Mouse (Mus musculus): ENCODE results near the gene Coq2. TPM values are rescaled to one million over a fixed set of nuclear protein-coding genes. Genes with fewer than 3 reads are reported as not detected.

Coq2 gene
- polyA plus RNA-seq, 1 experiment from 2014 or later, result 49.6 TPM

DNA sequence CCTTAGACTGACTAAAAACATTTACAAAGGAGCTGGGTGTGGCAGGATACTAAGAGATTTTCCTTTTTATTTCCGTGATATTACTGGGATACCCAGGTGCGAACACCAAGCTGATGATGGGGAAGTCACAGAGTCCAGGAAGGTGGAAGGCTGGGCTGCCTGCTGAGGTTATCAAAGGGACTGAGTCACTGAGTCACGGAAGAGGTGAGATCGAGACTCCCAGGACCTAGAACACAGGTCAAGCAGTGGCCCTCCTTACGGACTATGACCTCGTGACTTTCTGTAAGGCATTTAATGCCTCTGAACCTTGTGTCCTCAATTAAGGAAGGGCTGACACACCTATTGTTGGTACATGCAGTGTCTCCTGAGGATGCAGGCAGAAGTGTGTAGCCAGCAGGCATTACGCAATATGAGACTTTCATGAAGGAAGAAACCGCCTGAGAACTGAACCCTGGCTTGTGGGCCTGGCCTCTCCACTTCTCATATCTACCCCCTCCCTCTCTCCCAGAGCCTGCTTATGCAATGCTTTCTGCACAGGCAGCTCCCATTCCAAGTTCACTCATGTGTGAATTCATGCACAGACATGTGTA is 42.3 kb downstream of the Coq2 start:
- Histone ChIP-seq H3K27ac (ENCODE audit: low read depth, low read length) (no peak overlapping the region), H3K4me2 (ENCODE audit: low read length) (no peak overlapping the region), H3K36me3 (ENCODE audit: control insufficient read depth, insufficient read depth, low read length) (no peaks in the 10 kb centered on the region), H3K27me3 (replicated peaks; ENCODE audit: control insufficient read depth, insufficient read depth, low read length) (no peaks in the 10 kb centered on the region), H3K9ac (ENCODE audit: low read depth, low read length) (no peak overlapping the region), H3K9me3 (ENCODE audit: control insufficient read depth, low read length) (no peaks in the 10 kb centered on the region), H3K4me3 (ENCODE audit: low read length) (no peak overlapping the region), H3K4me1 (ENCODE audit: control insufficient read depth, insufficient read depth, low read depth, low read length) (no peaks in the 10 kb centered on the region)
- WGBS, result 90% methylated on average over 8 of the region's 8 CpGs
- no peak for ATAC-seq

DNA sequence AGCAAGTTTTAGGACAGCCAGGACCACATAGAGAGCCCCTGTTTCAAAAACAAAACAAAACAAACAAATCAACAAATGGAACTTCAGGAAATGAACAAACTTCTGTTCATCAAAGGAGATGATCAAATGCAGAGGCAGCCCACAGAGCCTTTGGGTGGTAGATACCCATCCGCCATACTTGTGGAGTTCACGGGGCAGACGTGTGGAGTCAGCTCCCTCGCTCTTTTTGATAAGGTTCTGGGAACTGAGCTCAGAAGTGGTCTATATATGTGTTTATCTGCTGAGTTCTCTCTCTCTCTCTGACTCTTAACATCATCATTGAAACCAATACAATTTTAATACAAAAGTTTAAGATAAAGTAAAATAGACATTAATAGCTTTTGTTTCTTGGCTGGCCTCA is 46.1 kb downstream of the Coq2 start:
- Histone ChIP-seq H3K4me2 (ENCODE audit: low read length) (no peak overlapping the region), H3K9me3 (ENCODE audit: control insufficient read depth, low read length) (no peaks in the 10 kb centered on the region), H3K27me3 (replicated peaks; ENCODE audit: control insufficient read depth, insufficient read depth, low read length) (no peaks in the 10 kb centered on the region), H3K4me1 (ENCODE audit: control insufficient read depth, insufficient read depth, low read depth, low read length) (no peaks in the 10 kb centered on the region), H3K27ac (ENCODE audit: low read depth, low read length) (no peak overlapping the region), H3K36me3 (ENCODE audit: control insufficient read depth, insufficient read depth, low read length) (no peaks in the 10 kb centered on the region), H3K4me3 (ENCODE audit: low read length) (no peak overlapping the region), H3K9ac (ENCODE audit: low read depth, low read length) (no peak overlapping the region)
- ATAC-seq, result no peak
- 99% methylated on average over 4 of the region's 4 CpGs for WGBS

DNA sequence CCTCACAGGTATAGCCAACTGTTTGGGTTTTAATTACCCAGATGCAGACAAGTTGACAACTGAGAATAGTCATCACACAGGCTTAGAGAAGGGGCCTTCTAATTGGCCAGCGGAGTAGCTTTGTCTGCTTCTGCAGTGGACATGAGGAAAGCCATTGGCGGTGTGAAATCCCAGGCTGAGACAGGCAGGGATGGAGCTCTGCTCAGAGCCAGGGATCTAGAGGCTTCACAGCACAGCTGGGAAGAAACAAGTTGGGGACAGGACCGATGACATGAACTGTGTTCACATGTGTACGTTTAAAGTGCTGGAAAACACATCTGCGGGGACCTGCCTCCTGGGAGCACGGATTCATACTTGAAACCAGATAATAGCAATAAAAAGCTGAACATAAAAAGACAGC is 48.4 kb downstream of the Coq2 start:
- Histone ChIP-seq H3K4me2 (ENCODE audit: low read length) (no peak overlapping the region), H3K4me1 (ENCODE audit: control insufficient read depth, insufficient read depth, low read depth, low read length) (no peaks in the 10 kb centered on the region), H3K27me3 (replicated peaks; ENCODE audit: control insufficient read depth, insufficient read depth, low read length) (no peaks in the 10 kb centered on the region), H3K27ac (ENCODE audit: low read depth, low read length) (no peak overlapping the region), H3K36me3 (ENCODE audit: control insufficient read depth, insufficient read depth, low read length) (no peaks in the 10 kb centered on the region), H3K4me3 (ENCODE audit: low read length) (no peak overlapping the region), H3K9me3 (ENCODE audit: control insufficient read depth, low read length) (no peaks in the 10 kb centered on the region), H3K9ac (ENCODE audit: low read depth, low read length) (no peak overlapping the region)
- no peak for ATAC-seq
- WGBS, result 70% methylated on average over 6 of the region's 6 CpGs

DNA sequence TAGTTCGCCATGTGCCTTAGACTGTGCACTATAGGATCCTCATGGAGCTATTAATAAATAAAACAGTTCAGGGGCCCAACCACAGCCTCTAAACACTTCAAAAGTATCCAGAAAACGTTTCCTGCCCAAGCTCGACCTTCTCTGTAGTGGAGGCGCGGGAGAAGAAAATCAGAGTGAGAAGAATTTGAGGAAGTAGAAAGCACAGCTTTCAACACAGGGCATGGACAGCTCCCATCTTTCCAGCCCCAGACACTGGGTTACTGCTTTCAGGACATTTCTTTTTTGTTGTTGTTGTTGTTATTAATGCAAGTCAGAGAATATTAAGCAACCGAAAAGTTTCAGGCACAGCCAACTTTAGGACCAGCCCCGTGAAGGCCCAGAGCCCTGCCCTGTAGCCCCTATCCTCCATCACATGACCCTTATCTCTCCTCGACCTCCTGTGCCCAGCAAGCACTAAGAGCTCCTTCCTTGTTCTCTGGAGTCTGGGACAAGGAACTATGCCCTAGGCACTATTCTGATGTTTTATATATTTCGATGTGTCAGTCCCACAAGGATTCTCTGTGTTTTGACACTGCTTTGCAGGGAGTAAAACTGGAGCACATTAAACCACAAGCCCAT is 50.1 kb downstream of the Coq2 start:
- Histone ChIP-seq H3K36me3 (ENCODE audit: control insufficient read depth, insufficient read depth, low read length) (no peaks in the 10 kb centered on the region), H3K27ac (ENCODE audit: low read depth, low read length) (no peak overlapping the region), H3K9me3 (ENCODE audit: control insufficient read depth, low read length) (no peaks in the 10 kb centered on the region), H3K27me3 (replicated peaks; ENCODE audit: control insufficient read depth, insufficient read depth, low read length) (no peaks in the 10 kb centered on the region), H3K4me1 (ENCODE audit: control insufficient read depth, insufficient read depth, low read depth, low read length) (no peaks in the 10 kb centered on the region), H3K4me2 (ENCODE audit: low read length) (no peak overlapping the region), H3K4me3 (ENCODE audit: low read length) (no peak overlapping the region), H3K9ac (ENCODE audit: low read depth, low read length) (no peak overlapping the region)
- 82% methylated on average over 9 of the region's 9 CpGs for WGBS
- ATAC-seq, result no peak

DNA sequence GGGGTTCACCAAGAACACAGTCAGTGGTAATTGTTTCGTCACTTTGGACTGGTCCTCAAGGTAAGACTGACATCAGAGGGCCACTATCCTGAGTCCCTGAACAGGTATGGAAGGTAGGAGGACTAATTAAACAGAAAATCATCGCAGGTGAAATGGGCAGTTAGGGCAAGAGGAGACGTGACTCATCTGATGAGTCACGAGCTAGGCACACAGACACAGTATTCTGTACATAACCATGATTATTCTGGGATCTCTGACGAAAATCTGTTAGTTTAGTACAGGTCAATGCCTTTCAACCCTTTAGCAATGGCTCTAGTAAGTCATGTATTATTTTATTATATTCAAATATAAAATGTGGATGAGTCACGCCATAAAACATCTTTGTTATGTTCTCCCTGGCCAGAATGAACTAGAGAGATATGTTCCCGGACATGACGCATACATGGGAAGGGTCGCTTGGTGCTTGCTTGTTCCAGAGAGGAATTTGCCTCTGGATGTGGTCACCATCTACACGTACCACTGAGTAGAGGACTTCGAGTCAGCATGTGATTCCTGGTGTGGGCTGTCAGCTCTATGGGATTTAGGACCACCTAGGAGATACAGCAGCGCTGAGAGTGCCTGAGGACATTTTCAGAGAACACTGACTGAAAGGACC is 52.3 kb downstream of the Coq2 start:
- Histone ChIP-seq H3K4me3 (ENCODE audit: low read length) (no peak overlapping the region), H3K9ac (ENCODE audit: low read depth, low read length) (no peak overlapping the region), H3K36me3 (ENCODE audit: control insufficient read depth, insufficient read depth, low read length) (no peaks in the 10 kb centered on the region), H3K4me1 (ENCODE audit: control insufficient read depth, insufficient read depth, low read depth, low read length) (no peaks in the 10 kb centered on the region), H3K4me2 (ENCODE audit: low read length) (no peak overlapping the region), H3K9me3 (ENCODE audit: control insufficient read depth, low read length) (no peaks in the 10 kb centered on the region), H3K27ac (ENCODE audit: low read depth, low read length) (no peak overlapping the region), H3K27me3 (replicated peaks; ENCODE audit: control insufficient read depth, insufficient read depth, low read length) (no peaks in the 10 kb centered on the region)
- 89% methylated on average over 12 of the region's 12 CpGs for WGBS
- ATAC-seq, result no peak

DNA sequence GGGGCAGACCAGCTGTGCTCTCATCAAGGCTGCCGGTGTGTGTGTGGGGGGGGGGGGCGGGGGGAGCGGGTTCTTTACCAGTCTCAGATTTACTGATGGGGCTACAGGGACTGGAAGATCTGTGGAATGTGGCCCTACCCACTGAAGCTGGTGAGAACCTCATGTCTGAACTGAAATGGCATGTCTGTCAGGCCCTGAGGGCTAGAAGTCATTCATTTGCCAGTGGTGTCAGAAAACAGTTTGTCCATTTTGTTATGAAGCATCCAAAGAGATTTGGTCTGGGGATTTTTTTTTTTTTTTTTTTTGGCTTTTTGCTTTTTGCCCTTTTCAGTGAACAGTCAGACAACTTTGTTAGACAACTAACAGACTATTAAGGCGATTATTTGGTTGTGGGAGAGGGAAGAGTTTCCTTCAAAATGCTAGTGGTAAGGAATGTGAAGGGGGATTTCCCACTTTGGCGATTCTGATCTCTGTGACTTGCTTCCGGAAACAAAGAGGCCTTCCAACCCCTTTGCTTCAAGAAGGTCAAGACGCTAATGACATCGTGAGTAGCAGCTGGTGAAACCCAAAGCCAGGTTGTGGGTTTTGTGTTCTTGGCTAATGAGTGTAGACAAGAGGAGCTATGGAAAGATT is 52.9 kb downstream of the Coq2 start:
- Histone ChIP-seq H3K27ac (ENCODE audit: low read depth, low read length) (no peak overlapping the region), H3K4me1 (ENCODE audit: control insufficient read depth, insufficient read depth, low read depth, low read length) (no peaks in the 10 kb centered on the region), H3K9ac (ENCODE audit: low read depth, low read length) (no peak overlapping the region), H3K4me3 (ENCODE audit: low read length) (no peak overlapping the region), H3K4me2 (ENCODE audit: low read length) (no peak overlapping the region), H3K9me3 (ENCODE audit: control insufficient read depth, low read length) (no peaks in the 10 kb centered on the region), H3K36me3 (ENCODE audit: control insufficient read depth, insufficient read depth, low read length) (no peaks in the 10 kb centered on the region), H3K27me3 (replicated peaks; ENCODE audit: control insufficient read depth, insufficient read depth, low read length) (no peaks in the 10 kb centered on the region)
- ATAC-seq, result no peak
- 72% methylated on average over 7 of the region's 8 CpGs for WGBS

DNA sequence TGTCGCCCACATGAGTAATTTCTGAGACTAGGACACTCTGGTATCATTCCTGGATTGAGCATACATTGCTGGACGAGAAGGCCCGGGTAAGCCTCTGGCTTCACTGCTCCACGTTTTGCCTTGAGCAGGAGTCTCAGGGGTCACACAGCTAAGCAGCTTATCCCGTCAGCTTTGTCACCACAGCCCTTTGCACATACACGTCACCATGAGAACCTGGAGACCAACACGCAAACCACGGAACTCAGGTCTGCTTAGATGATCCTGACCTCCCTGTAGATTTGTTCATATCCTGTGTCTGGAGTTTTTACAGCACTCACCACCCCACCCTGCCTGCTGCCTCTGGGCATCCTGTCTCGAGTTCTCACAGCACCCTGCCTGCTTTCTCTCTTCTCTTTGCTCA is 54.0 kb downstream of the Coq2 start:
- Histone ChIP-seq H3K4me3 (ENCODE audit: low read length) (no peak overlapping the region), H3K27ac (ENCODE audit: low read depth, low read length) (no peak overlapping the region), H3K27me3 (replicated peaks; ENCODE audit: control insufficient read depth, insufficient read depth, low read length) (no peaks in the 10 kb centered on the region), H3K36me3 (ENCODE audit: control insufficient read depth, insufficient read depth, low read length) (no peaks in the 10 kb centered on the region), H3K9me3 (ENCODE audit: control insufficient read depth, low read length) (no peaks in the 10 kb centered on the region), H3K9ac (ENCODE audit: low read depth, low read length) (no peak overlapping the region), H3K4me2 (ENCODE audit: low read length) (no peak overlapping the region), H3K4me1 (ENCODE audit: control insufficient read depth, insufficient read depth, low read depth, low read length) (no peaks in the 10 kb centered on the region)
- 81% methylated on average over 9 of the region's 9 CpGs for WGBS
- ATAC-seq, result no peak

DNA sequence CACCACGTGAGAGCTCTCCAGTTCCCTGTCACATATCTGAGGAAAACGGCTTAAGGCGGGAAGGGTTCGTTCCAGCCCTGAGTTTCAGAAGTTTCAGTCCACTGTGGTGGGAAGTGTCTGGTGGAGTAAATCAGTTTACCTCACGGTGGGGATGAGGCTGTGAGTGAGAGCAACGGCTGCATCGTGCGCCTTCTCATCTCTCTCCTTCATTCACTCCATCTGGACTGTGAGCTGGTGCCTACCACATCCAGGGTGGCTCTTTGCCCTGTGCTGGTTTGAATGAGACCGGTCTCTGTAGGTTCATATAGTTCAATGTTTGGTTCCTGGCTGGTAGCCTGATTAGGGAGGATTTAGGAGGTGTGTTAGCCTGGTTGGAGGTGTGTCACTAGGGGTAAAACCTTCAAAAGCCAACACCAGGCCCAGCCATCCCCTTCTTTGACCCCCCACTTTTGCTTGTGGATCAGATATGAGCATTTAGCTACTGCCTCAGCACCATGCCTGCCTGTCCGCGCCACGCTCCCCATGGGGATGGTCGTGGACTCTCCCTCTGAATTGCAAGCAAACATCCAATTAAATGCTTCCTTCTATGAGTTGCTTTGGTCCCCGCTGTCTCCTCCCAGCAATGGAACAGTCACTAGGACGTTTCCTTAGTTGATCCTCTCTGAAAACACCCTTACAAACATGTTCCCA is 55.2 kb downstream of the Coq2 start:
- H3K4me2 ChIP-seq (ENCODE audit: low read length), result no peak overlapping the region
- 87% methylated on average over 15 of the region's 15 CpGs for WGBS

More for the DNA sequence above, 55.2 kb downstream of the Coq2 start:
- ATAC-seq, result no peak
- no peak overlapping the region for H3K4me3 ChIP-seq (ENCODE audit: low read length)
- H3K9me3 ChIP-seq (ENCODE audit: control insufficient read depth, low read length), result no peaks in the 10 kb centered on the region
- no peak overlapping the region for H3K27ac ChIP-seq (ENCODE audit: low read depth, low read length)
- H3K9ac ChIP-seq (ENCODE audit: low read depth, low read length), result no peak overlapping the region
- no peaks in the 10 kb centered on the region for H3K4me1 ChIP-seq (ENCODE audit: control insufficient read depth, insufficient read depth, low read depth, low read length)
- H3K36me3 ChIP-seq (ENCODE audit: control insufficient read depth, insufficient read depth, low read length), result no peaks in the 10 kb centered on the region
- no peaks in the 10 kb centered on the region for H3K27me3 ChIP-seq (replicated peaks; ENCODE audit: control insufficient read depth, insufficient read depth, low read length)

Data from hindbrain, embryonic 16.5 days (tissue).